Mouse (Mus musculus): Measurements from ENCODE around the gene Ly6g5b.

- TF ChIP-seq CTCF (IDR thresholded peaks at IDR 0.05) (no peak), POLR2A (IDR thresholded peaks at IDR 0.05; ENCODE audit: insufficient read depth, low read depth, low read length) (no peak)
Observed at GRCm38 (mm10) chr17:35100196-35100765, 14.9 kb downstream of the Ly6g5b start.

All from heart, adult 2 months (tissue).